Mouse (Mus musculus): ENCODE results near the gene Syn2. TPM values are rescaled to one million over a fixed set of nuclear protein-coding genes. Genes with fewer than 3 reads are reported as not detected.

The Syn2 gene
- polyA plus RNA-seq, 1 experiment from 2014 or later, result 1.7 TPM

- DNase-seq (ENCODE audit: low spot score) (no peak), ATAC-seq (replicated peaks; ENCODE audit: low FRiP score) (no peak)
- no peak overlapping the region for H3K4me3 ChIP-seq (ENCODE audit: low read depth, low read length)
- H3K27me3 ChIP-seq (ENCODE audit: control insufficient read depth, insufficient read depth, low read length), result no peaks in the 10 kb centered on the region
- 71% methylated on average over 12 of the region's 12 CpGs for WGBS
- no peak overlapping the region for H3K27ac ChIP-seq (ENCODE audit: low read depth, low read length)
- H3K36me3 ChIP-seq (ENCODE audit: control insufficient read depth, insufficient read depth, low read length), result no peaks in the 10 kb centered on the region
- H3K9me3 ChIP-seq (ENCODE audit: control insufficient read depth, low read length), result no peaks in the 10 kb centered on the region
- no peak overlapping the region for H3K9ac ChIP-seq (ENCODE audit: low read length)
- no peaks in the 10 kb centered on the region for H3K4me1 ChIP-seq (replicated peaks; ENCODE audit: control insufficient read depth, insufficient read depth, low read length)
- 0 out of 2 replicates have a peak overlapping the region, but pooled peaks have one; percentile 3 for H3K4me2 ChIP-seq (ENCODE audit: low read depth, low read length, severe bottlenecking)
Observed at GRCm38 (mm10) chr6:115312780-115313179, 178.1 kb downstream of the Syn2 start.

DNA sequence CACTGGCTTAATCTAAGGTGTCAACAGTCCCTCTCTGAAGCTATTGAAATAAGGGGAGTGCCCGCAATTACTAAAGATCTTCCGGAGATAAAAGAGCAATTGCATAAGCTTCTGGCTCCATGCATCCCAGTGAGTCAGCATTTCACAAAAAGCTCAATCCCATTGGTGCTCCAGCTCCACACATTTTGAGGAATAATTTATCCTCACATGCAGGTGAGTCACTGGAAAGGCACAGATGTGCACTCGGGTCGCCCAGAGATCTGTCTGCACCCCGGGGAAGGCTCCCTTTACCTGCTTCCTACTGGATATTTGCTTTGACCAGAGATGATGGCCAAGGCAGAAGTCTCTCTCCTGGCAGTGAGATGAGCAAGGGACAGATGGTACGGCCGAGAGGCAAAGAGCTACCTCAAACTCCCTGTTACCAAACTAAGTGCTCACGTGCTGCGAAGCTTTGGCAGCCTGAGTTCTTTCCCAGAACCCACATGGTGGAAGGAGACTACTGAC, 178.6 kb downstream of the Syn2 start:
- no peaks in the 10 kb centered on the region for H3K27me3 ChIP-seq (ENCODE audit: control insufficient read depth, insufficient read depth, low read length)
- no peaks in the 10 kb centered on the region for H3K36me3 ChIP-seq (ENCODE audit: control insufficient read depth, insufficient read depth, low read length)
- no peak overlapping the region for H3K27ac ChIP-seq (ENCODE audit: low read depth, low read length)
- H3K4me2 ChIP-seq (ENCODE audit: low read depth, low read length, severe bottlenecking), result no peak overlapping the region
- 75% methylated on average over 9 of the region's 9 CpGs for WGBS
- H3K4me1 ChIP-seq (replicated peaks; ENCODE audit: control insufficient read depth, insufficient read depth, low read length), result no peaks in the 10 kb centered on the region
- H3K4me3 ChIP-seq (ENCODE audit: low read depth, low read length), result no peak overlapping the region
- H3K9ac ChIP-seq (ENCODE audit: low read length), result no peak overlapping the region
- ATAC-seq (replicated peaks; ENCODE audit: low FRiP score) (no peak), DNase-seq (ENCODE audit: low spot score) (no peak)
- no peaks in the 10 kb centered on the region for H3K9me3 ChIP-seq (ENCODE audit: control insufficient read depth, low read length)

DNA sequence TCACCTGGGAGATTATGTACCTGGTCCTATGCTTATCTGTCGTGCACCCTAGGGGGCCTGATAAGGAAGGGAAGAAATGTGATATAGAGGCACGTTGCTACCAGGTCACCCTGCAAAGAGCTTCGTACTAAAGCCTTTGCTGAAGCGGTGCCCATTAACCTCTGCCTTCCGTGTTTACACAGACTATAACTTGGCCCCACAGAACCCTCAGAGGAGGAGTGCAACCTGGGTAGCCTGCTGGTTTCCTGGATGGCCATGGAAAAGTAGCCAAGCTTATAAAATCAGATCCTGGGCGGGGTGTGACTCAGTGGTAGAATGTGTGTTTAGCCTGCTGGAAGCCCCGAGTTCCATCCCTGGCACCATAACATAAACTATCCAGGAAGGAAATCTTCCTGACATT, 179.2 kb downstream of the Syn2 start:
- no peaks in the 10 kb centered on the region for H3K9me3 ChIP-seq (ENCODE audit: control insufficient read depth, low read length)
- DNase-seq (ENCODE audit: low spot score), result no peak
- no peaks in the 10 kb centered on the region for H3K27me3 ChIP-seq (ENCODE audit: control insufficient read depth, insufficient read depth, low read length)

GRCm38 (mm10) chr6:115315770-115316169, 181.1 kb downstream of the Syn2 start:
- Histone ChIP-seq H3K36me3 (ENCODE audit: control insufficient read depth, insufficient read depth, low read length) (no peaks in the 10 kb centered on the region), H3K9ac (ENCODE audit: low read length) (no peak overlapping the region), H3K9me3 (ENCODE audit: control insufficient read depth, low read length) (no peaks in the 10 kb centered on the region), H3K4me3 (ENCODE audit: low read depth, low read length) (no peak overlapping the region), H3K4me1 (replicated peaks; ENCODE audit: control insufficient read depth, insufficient read depth, low read length) (no peaks in the 10 kb centered on the region), H3K27me3 (ENCODE audit: control insufficient read depth, insufficient read depth, low read length) (no peaks in the 10 kb centered on the region), H3K4me2 (ENCODE audit: low read depth, low read length, severe bottlenecking) (no peak overlapping the region), H3K27ac (ENCODE audit: low read depth, low read length) (no peak overlapping the region)
- DNase-seq (ENCODE audit: low spot score) (no peak), ATAC-seq (replicated peaks; ENCODE audit: low FRiP score) (no peak)
- WGBS, result 91% methylated on average over 4 of the region's 4 CpGs

More for the DNA sequence above, 179.2 kb downstream of the Syn2 start:
- Histone ChIP-seq H3K4me1 (replicated peaks; ENCODE audit: control insufficient read depth, insufficient read depth, low read length) (no peaks in the 10 kb centered on the region), H3K4me2 (ENCODE audit: low read depth, low read length, severe bottlenecking) (no peak overlapping the region), H3K4me3 (ENCODE audit: low read depth, low read length) (no peak overlapping the region), H3K9ac (ENCODE audit: low read length) (no peak overlapping the region), H3K27ac (ENCODE audit: low read depth, low read length) (no peak overlapping the region), H3K36me3 (ENCODE audit: control insufficient read depth, insufficient read depth, low read length) (no peaks in the 10 kb centered on the region)
- WGBS, result 88% methylated on average over 7 of the region's 7 CpGs
- ATAC-seq (replicated peaks; ENCODE audit: low FRiP score), result no peak

GRCm38 (mm10) chr6:115316811-115317221, 182.1 kb downstream of the Syn2 start:
- no peaks in the 10 kb centered on the region for H3K36me3 ChIP-seq (ENCODE audit: control insufficient read depth, insufficient read depth, low read length)
- H3K27me3 ChIP-seq (ENCODE audit: control insufficient read depth, insufficient read depth, low read length), result no peaks in the 10 kb centered on the region
- DNase-seq (ENCODE audit: low spot score) (no peak), ATAC-seq (replicated peaks; ENCODE audit: low FRiP score) (no peak)
- H3K27ac ChIP-seq (ENCODE audit: low read depth, low read length), result no peak overlapping the region
- H3K4me1 ChIP-seq (replicated peaks; ENCODE audit: control insufficient read depth, insufficient read depth, low read length), result no peaks in the 10 kb centered on the region
- H3K9me3 ChIP-seq (ENCODE audit: control insufficient read depth, low read length), result no peaks in the 10 kb centered on the region
- no peak overlapping the region for H3K4me2 ChIP-seq (ENCODE audit: low read depth, low read length, severe bottlenecking)
- no peak overlapping the region for H3K9ac ChIP-seq (ENCODE audit: low read length)
- no peak overlapping the region for H3K4me3 ChIP-seq (ENCODE audit: low read depth, low read length)
- 86% methylated on average over 11 of the region's 11 CpGs for WGBS

- DNase-seq (ENCODE audit: low spot score) (no peak), ATAC-seq (replicated peaks; ENCODE audit: low FRiP score) (no peak)
- Histone ChIP-seq H3K4me2 (ENCODE audit: low read depth, low read length, severe bottlenecking) (no peak overlapping the region), H3K9ac (ENCODE audit: low read length) (no peak overlapping the region), H3K4me3 (ENCODE audit: low read depth, low read length) (no peak overlapping the region), H3K27me3 (ENCODE audit: control insufficient read depth, insufficient read depth, low read length) (no peaks in the 10 kb centered on the region), H3K4me1 (replicated peaks; ENCODE audit: control insufficient read depth, insufficient read depth, low read length) (no peaks in the 10 kb centered on the region; the same call in 1 of the 2 replicates), H3K9me3 (ENCODE audit: control insufficient read depth, low read length) (no peaks in the 10 kb centered on the region), H3K27ac (ENCODE audit: low read depth, low read length) (no peak overlapping the region), H3K36me3 (ENCODE audit: control insufficient read depth, insufficient read depth, low read length) (no peaks in the 10 kb centered on the region)
- 91% methylated on average over 6 of the region's 6 CpGs for WGBS
Observed at GRCm38 (mm10) chr6:115318811-115319210, 184.1 kb downstream of the Syn2 start.

- WGBS, result 89% methylated on average over 4 of the region's 4 CpGs
- no peaks in the 10 kb centered on the region for H3K27me3 ChIP-seq (ENCODE audit: control insufficient read depth, insufficient read depth, low read length)
- H3K4me2 ChIP-seq (ENCODE audit: low read depth, low read length, severe bottlenecking), result no peak overlapping the region
Observed at GRCm38 (mm10) chr6:115319686-115320085, 185.0 kb downstream of the Syn2 start.

DNA sequence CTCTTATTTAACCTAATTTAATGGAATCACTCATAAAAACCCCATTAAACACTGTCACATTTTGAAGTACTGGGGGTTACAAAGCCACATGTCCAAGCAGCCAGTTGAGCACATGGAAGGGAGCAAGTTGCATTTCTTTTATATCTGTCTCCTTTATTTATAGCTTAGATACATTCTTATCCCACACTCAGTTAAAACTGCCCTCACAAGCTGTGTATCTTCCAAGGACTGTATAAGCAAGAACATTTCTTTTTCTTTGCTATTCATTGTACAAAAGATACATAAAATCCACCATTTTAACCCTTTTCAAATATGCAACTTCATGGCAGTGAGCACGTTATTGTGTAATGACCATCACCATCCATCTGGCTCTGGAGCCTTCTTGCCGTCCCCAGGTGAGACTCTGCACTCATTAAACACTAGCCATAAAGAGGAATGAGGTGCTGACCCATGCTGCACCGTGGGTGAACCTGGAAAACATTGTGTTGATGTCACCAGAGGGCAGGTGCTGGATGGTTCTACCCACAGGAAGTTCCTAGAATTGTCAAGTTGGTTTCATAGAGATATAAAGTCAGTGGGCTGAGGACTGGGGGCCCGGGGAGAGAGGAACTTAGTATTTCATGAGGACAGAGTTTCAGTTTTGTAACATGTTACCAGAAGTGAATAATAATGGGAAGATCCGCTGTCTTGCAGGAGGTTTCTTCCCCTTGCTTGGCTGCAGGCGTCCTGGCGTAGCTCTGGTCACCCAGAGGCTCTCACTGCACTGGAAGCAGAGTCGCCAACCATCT, 186.4 kb downstream of the Syn2 start:
- no peak for ATAC-seq (replicated peaks; ENCODE audit: low FRiP score)
- Histone ChIP-seq H3K4me1 (replicated peaks; ENCODE audit: control insufficient read depth, insufficient read depth, low read length) (no peaks in the 10 kb centered on the region; the same call in 1 of the 2 replicates), H3K27ac (ENCODE audit: low read depth, low read length) (no peak overlapping the region), H3K9me3 (ENCODE audit: control insufficient read depth, low read length) (no peaks in the 10 kb centered on the region), H3K27me3 (ENCODE audit: control insufficient read depth, insufficient read depth, low read length) (no peaks in the 10 kb centered on the region), H3K4me3 (ENCODE audit: low read depth, low read length) (no peak overlapping the region), H3K36me3 (ENCODE audit: control insufficient read depth, insufficient read depth, low read length) (no peaks in the 10 kb centered on the region), H3K4me2 (ENCODE audit: low read depth, low read length, severe bottlenecking) (no peak overlapping the region), H3K9ac (ENCODE audit: low read length) (no peak overlapping the region)
- DNase-seq (ENCODE audit: low spot score), result no peak
- 89% methylated on average over 8 of the region's 8 CpGs for WGBS

More at GRCm38 (mm10) chr6:115319686-115320085, 185.0 kb downstream of the Syn2 start:
- no peaks in the 10 kb centered on the region for H3K36me3 ChIP-seq (ENCODE audit: control insufficient read depth, insufficient read depth, low read length)
- DNase-seq (ENCODE audit: low spot score) (no peak), ATAC-seq (replicated peaks; ENCODE audit: low FRiP score) (no peak)
- no peak overlapping the region for H3K4me3 ChIP-seq (ENCODE audit: low read depth, low read length)
- H3K9ac ChIP-seq (ENCODE audit: low read length), result no peak overlapping the region
- no peaks in the 10 kb centered on the region for H3K9me3 ChIP-seq (ENCODE audit: control insufficient read depth, low read length)
- H3K4me1 ChIP-seq (replicated peaks; ENCODE audit: control insufficient read depth, insufficient read depth, low read length), result no peaks in the 10 kb centered on the region; the same call in 1 of the 2 replicates
- no peak overlapping the region for H3K27ac ChIP-seq (ENCODE audit: low read depth, low read length)

All from forebrain, embryonic 11.5 days (tissue).